Mouse (Mus musculus) hindbrain, embryonic 16.5 days (tissue): ENCODE data around the gene Gfpt1. TPM values are rescaled to one million over a fixed set of nuclear protein-coding genes. Genes with fewer than 3 reads are reported as not detected.

Experiments
- ATAC-seq: fragments of 200-750 bp; cut with Nextera tagmentation; 2 replicates; pipeline ENCODE4 v1.8.0; 2017; ENCODE audit warnings: moderate TSS enrichment, moderate library complexity
- H3K27ac ChIP-seq: fragments of 300-500 bp; sonication (generic); 2 replicates; pipeline ENCODE4 v1.5.1; 2014; ENCODE audit warnings: low read depth, mild to moderate bottlenecking, control low read depth, low read length, moderate library complexity
- H3K27me3 ChIP-seq: fragments of 300-500 bp; sonication (generic); replicated peaks from 2 replicates; pipeline ENCODE4 v1.6.1; 2014; ENCODE audit warnings: low read length; ENCODE audit not compliant: control insufficient read depth, insufficient read depth
- H3K36me3 ChIP-seq: fragments of 300-500 bp; sonication (generic); 2 replicates; pipeline ENCODE4 v1.6.1; 2014; ENCODE audit warnings: mild to moderate bottlenecking, low read length, moderate library complexity, mixed read lengths; ENCODE audit not compliant: control insufficient read depth, insufficient read depth
- H3K4me1 ChIP-seq: fragments of 300-500 bp; sonication (generic); 2 replicates; pipeline ENCODE4 v1.6.1; 2014; ENCODE audit warnings: low read depth, low read length; ENCODE audit not compliant: control insufficient read depth, insufficient read depth
- H3K4me2 ChIP-seq: fragments of 300-500 bp; sonication (generic); 2 replicates; pipeline ENCODE4 v1.6.1; 2014; ENCODE audit warnings: mild to moderate bottlenecking, low read length, control low read depth, moderate library complexity
- H3K4me3 ChIP-seq: fragments of 300-500 bp; sonication (generic); 2 replicates; pipeline ENCODE4 v1.5.1; 2014; ENCODE audit warnings: mild to moderate bottlenecking, low read length, control low read depth, moderate library complexity
- H3K9ac ChIP-seq: fragments of 300-500 bp; sonication (generic); 2 replicates; pipeline ENCODE4 v1.6.1; 2014; ENCODE audit warnings: low read depth, mild to moderate bottlenecking, control low read depth, low read length, moderate library complexity
- H3K9me3 ChIP-seq: fragments of 300-500 bp; sonication (generic); 2 replicates; pipeline ENCODE4 v1.6.1; 2014; ENCODE audit warnings: mild to moderate bottlenecking, low read length, moderate library complexity; ENCODE audit not compliant: control insufficient read depth
- WGBS: fragments of 180-500 bp; shearing (Covaris S2); extraction: QIAGEN DNeasy Blood & Tissue Kit; methylation state at CpG from one replicate; pipeline ENCODE4 v1.1.7; 2014; 5-methylcytosine and 5-hydroxymethylcytosine counted together
- polyA plus RNA-seq: library from polyadenylated mRNA; unstranded; fragments of >200 nt; fragmentation: Nextera tagmentation; extraction: Ambion mirVana; gene quantifications from 2 replicates; pipeline ENCODE4 v1.2.1, GENCODE M21; 2015

Gfpt1 gene
- polyA plus RNA-seq, 1 experiment from 2014 or later: 19.8 TPM

- peak; percentile 63 for ATAC-seq
- H3K27me3 ChIP-seq: no peaks in the 10 kb centered on the region
- H3K9me3 ChIP-seq: no peaks in the 10 kb centered on the region
- WGBS: 14% methylated on average over 12 of the region's 12 CpGs
- peak overlapping the region; percentile 36 for H3K4me3 ChIP-seq
- H3K4me1 ChIP-seq: peaks cover 26% of the 10 kb centered on the region
- H3K27ac ChIP-seq: peak overlapping the region; percentile 63
- no peaks in the 10 kb centered on the region for H3K36me3 ChIP-seq
- peak overlapping the region; percentile 78 for H3K4me2 ChIP-seq
- H3K9ac ChIP-seq: peak overlapping the region; percentile 63
Observed at GRCm38 (mm10) chr6:87101281-87101954, 58.8 kb downstream of the Gfpt1 start.

GRCm38 (mm10) chr6:87101955-87102353 is 59.3 kb downstream of the Gfpt1 start:
- no peak overlapping the region for H3K4me3 ChIP-seq
- no peaks in the 10 kb centered on the region for H3K27me3 ChIP-seq
- no peaks in the 10 kb centered on the region for H3K9me3 ChIP-seq
- H3K36me3 ChIP-seq: no peaks in the 10 kb centered on the region
- peaks cover 26% of the 10 kb centered on the region for H3K4me1 ChIP-seq
- peak overlapping the region; percentile 31 for H3K27ac ChIP-seq
- H3K9ac ChIP-seq: peak overlapping the region; percentile 35; the same call in 1 of the 2 replicates
- no peak overlapping the region for H3K4me2 ChIP-seq
- peak; percentile 57 for ATAC-seq
- WGBS: 25% methylated on average over 4 of the region's 4 CpGs

- Histone ChIP-seq H3K4me1 (peaks cover 26% of the 10 kb centered on the region), H3K27ac (peak overlapping the region; percentile 31), H3K4me2 (no peak overlapping the region), H3K9ac (no peak overlapping the region), H3K4me3 (no peak overlapping the region), H3K9me3 (no peaks in the 10 kb centered on the region), H3K36me3 (no peaks in the 10 kb centered on the region), H3K27me3 (no peaks in the 10 kb centered on the region)
- ATAC-seq: peak; percentile 66
- 20% methylated on average over 7 of the region's 7 CpGs for WGBS
Observed at GRCm38 (mm10) chr6:87102421-87102911, 59.8 kb downstream of the Gfpt1 start.

GRCm38 (mm10) chr6:87103314-87103713 is 60.7 kb downstream of the Gfpt1 start:
- no peak overlapping the region for H3K4me2 ChIP-seq
- H3K27me3 ChIP-seq: no peaks in the 10 kb centered on the region
- peaks cover 26% of the 10 kb centered on the region for H3K4me1 ChIP-seq
- H3K9ac ChIP-seq: no peak overlapping the region
- H3K27ac ChIP-seq: no peak overlapping the region
- no peak overlapping the region for H3K4me3 ChIP-seq
- no peaks in the 10 kb centered on the region for H3K9me3 ChIP-seq
- 100% methylated on average over 1 of the region's 1 CpGs for WGBS
- no peaks in the 10 kb centered on the region for H3K36me3 ChIP-seq
- ATAC-seq: no peak

GRCm38 (mm10) chr6:87104123-87104796 is 61.6 kb downstream of the Gfpt1 start, which contains the start of gene D6Ertd527e:
Gene D6Ertd527e (plus strand): TSS chr6:87104746.
- no peak within 1 kb of the TSS for H3K9ac ChIP-seq
- 86% methylated on average over 11 of the region's 11 CpGs for WGBS
- H3K4me2 ChIP-seq: no peak within 1 kb of the TSS
- H3K36me3 ChIP-seq: no peaks in the 10 kb centered on the region
- H3K9me3 ChIP-seq: no peaks in the 10 kb centered on the region
- H3K4me1 ChIP-seq: peaks cover 22% of the 10 kb centered on the region
- no peak within 1 kb of the TSS for H3K27ac ChIP-seq
- ATAC-seq: no peak
- no peak within 1 kb of the TSS for H3K4me3 ChIP-seq
- H3K27me3 ChIP-seq: no peaks in the 10 kb centered on the region

GRCm38 (mm10) chr6:87111493-87111892 is 68.8 kb downstream of the Gfpt1 start:
- 82% methylated on average over 1 of the region's 1 CpGs for WGBS
- ATAC-seq: no peak
- no peaks in the 10 kb centered on the region for H3K27me3 ChIP-seq

GRCm38 (mm10) chr6:87112125-87112524 is 69.5 kb downstream of the Gfpt1 start:
- H3K4me3 ChIP-seq: no peak overlapping the region
- H3K9me3 ChIP-seq: no peaks in the 10 kb centered on the region
- WGBS: 63% methylated on average over 6 of the region's 6 CpGs
- H3K27ac ChIP-seq: no peak overlapping the region
- H3K9ac ChIP-seq: no peak overlapping the region; the same call in 1 of the 2 replicates
- H3K4me1 ChIP-seq: no peaks in the 10 kb centered on the region
- no peak overlapping the region for H3K4me2 ChIP-seq
- H3K27me3 ChIP-seq: no peaks in the 10 kb centered on the region
- no peaks in the 10 kb centered on the region for H3K36me3 ChIP-seq
- no peak for ATAC-seq

More at GRCm38 (mm10) chr6:87111493-87111892, 68.8 kb downstream of the Gfpt1 start:
- no peak overlapping the region; the same call in 1 of the 2 replicates for H3K9ac ChIP-seq
- H3K4me2 ChIP-seq: no peak overlapping the region
- H3K4me3 ChIP-seq: no peak overlapping the region
- H3K27ac ChIP-seq: no peak overlapping the region
- no peaks in the 10 kb centered on the region for H3K4me1 ChIP-seq
- no peaks in the 10 kb centered on the region for H3K36me3 ChIP-seq
- no peaks in the 10 kb centered on the region for H3K9me3 ChIP-seq

GRCm38 (mm10) chr6:87115981-87116380 is 73.3 kb downstream of the Gfpt1 start:
- no peak overlapping the region for H3K4me2 ChIP-seq
- no peak for ATAC-seq
- no peak overlapping the region for H3K9ac ChIP-seq
- no peak overlapping the region for H3K27ac ChIP-seq
- no peaks in the 10 kb centered on the region for H3K36me3 ChIP-seq
- H3K4me1 ChIP-seq: no peaks in the 10 kb centered on the region
- H3K27me3 ChIP-seq: no peaks in the 10 kb centered on the region
- H3K9me3 ChIP-seq: no peaks in the 10 kb centered on the region
- 67% methylated on average over 2 of the region's 2 CpGs for WGBS
- H3K4me3 ChIP-seq: no peak overlapping the region

GRCm38 (mm10) chr6:87116596-87116995 is 74.0 kb downstream of the Gfpt1 start:
- no peak overlapping the region for H3K27ac ChIP-seq
- no peak overlapping the region for H3K4me3 ChIP-seq
- H3K27me3 ChIP-seq: no peaks in the 10 kb centered on the region
- H3K36me3 ChIP-seq: no peaks in the 10 kb centered on the region
- no peaks in the 10 kb centered on the region for H3K4me1 ChIP-seq
- WGBS: 89% methylated on average over 7 of the region's 7 CpGs
- H3K4me2 ChIP-seq: no peak overlapping the region
- H3K9ac ChIP-seq: no peak overlapping the region
- H3K9me3 ChIP-seq: no peaks in the 10 kb centered on the region
- no peak for ATAC-seq
